Mouse (Mus musculus): ENCODE results near the gene Ttc30a2. TPM values are rescaled to one million over a fixed set of nuclear protein-coding genes. Genes with fewer than 3 reads are reported as not detected.
A peak's percentile ranks its signal among the peaks of the same experiment; 100 is the strongest.

The Ttc30a2 gene
- polyA plus RNA-seq, 1 experiment from 2014 or later, result 0.85 TPM

DNA sequence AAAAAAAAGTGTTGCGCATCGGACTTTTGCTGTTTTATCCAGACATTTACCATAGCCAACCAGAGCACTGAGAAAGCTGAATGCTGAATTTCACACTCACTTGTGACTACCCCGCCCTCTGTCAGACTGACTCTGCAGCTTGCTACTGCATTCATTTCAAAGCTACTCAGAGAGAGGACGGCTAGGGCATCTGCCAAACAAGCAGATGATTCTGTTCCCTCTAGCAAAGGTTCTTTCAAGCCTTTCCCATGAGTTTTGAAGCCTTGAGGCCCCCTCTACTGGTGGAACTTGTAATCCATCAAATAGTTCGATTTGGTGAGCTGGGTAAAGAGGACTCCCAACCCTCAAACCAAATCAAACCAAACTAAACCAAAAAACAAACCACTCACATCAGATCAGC is 13.0 kb downstream of the Ttc30a2 start:
- no peak for DNase-seq (ENCODE audit: low spot score)
- peaks cover 52% of the 10 kb centered on the region for H3K4me1 ChIP-seq

DNA sequence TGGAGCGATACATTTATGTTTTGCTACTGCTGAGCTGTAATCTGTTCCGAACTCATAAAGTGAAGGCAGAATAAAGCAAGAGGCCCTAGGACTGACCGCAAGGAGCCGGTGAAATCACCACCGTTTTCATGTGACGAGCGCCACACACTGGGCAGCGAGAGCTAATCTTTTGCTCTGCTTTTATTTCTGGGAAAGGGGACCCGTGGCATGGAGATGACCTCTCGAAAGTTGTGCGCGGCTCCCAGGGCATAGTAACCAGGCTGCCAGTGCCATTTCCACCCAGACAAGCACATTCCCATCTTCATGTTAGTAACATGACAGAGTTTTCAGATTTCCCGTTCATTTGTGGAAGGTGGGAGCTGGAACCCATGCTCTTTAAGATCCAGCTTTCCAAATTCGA is 13.5 kb downstream of the Ttc30a2 start:
- H3K4me3 ChIP-seq, result peak overlapping the region; percentile 33
- 14% methylated on average over 14 of the region's 14 CpGs for WGBS

More for the DNA sequence above, 13.0 kb downstream of the Ttc30a2 start:
- no peaks in the 10 kb centered on the region for H3K27me3 ChIP-seq (ENCODE audit: low read depth, poor library complexity, severe bottlenecking)
- H3K36me3 ChIP-seq, result no peaks in the 10 kb centered on the region
- peak overlapping the region; percentile 33 for H3K4me3 ChIP-seq
- no peaks in the 10 kb centered on the region for H3K9me3 ChIP-seq (replicated peaks)
- 21% methylated on average over 5 of the region's 5 CpGs for WGBS
- H3K27ac ChIP-seq, result peak overlapping the region; percentile 50; the same call in 1 of the 2 replicates

DNA sequence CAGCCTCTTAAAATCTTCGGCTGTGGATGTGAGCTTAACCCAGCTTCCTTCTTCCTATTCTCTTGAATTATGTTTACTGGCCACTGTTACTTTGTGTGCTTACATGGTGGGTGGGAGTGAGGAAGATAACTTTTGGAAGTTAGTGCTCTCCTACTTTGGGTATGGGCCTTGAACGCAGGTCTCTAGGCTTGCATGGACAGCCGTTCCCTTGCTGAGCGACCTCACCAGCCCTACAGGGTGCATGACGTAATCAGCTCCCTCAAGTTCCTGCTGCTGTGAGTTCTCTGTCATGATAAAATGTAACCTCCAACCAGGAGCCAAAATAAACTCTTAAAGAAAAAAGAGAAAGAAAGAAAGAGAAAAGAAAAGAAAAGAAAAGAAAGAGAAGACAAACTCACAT is 13.9 kb downstream of the Ttc30a2 start:
- Histone ChIP-seq H3K27me3 (ENCODE audit: low read depth, poor library complexity, severe bottlenecking) (no peaks in the 10 kb centered on the region), H3K9me3 (replicated peaks) (no peaks in the 10 kb centered on the region), H3K4me3 (peak overlapping the region; percentile 33; the same call in 1 of the 2 replicates), H3K4me1 (peaks cover 62% of the 10 kb centered on the region), H3K36me3 (no peaks in the 10 kb centered on the region), H3K27ac (peak overlapping the region; percentile 68; the same call in 1 of the 2 replicates)
- no peak for DNase-seq (ENCODE audit: low spot score)
- 81% methylated on average over 5 of the region's 5 CpGs for WGBS

More for the DNA sequence above, 13.5 kb downstream of the Ttc30a2 start:
- H3K27ac ChIP-seq, result peak overlapping the region; percentile 50; the same call in 1 of the 2 replicates
- H3K9me3 ChIP-seq (replicated peaks), result no peaks in the 10 kb centered on the region
- no peaks in the 10 kb centered on the region for H3K27me3 ChIP-seq (ENCODE audit: low read depth, poor library complexity, severe bottlenecking)
- no peaks in the 10 kb centered on the region for H3K36me3 ChIP-seq
- H3K4me1 ChIP-seq, result peaks cover 57% of the 10 kb centered on the region
- peak; percentile 65 for DNase-seq (ENCODE audit: low spot score)

DNA sequence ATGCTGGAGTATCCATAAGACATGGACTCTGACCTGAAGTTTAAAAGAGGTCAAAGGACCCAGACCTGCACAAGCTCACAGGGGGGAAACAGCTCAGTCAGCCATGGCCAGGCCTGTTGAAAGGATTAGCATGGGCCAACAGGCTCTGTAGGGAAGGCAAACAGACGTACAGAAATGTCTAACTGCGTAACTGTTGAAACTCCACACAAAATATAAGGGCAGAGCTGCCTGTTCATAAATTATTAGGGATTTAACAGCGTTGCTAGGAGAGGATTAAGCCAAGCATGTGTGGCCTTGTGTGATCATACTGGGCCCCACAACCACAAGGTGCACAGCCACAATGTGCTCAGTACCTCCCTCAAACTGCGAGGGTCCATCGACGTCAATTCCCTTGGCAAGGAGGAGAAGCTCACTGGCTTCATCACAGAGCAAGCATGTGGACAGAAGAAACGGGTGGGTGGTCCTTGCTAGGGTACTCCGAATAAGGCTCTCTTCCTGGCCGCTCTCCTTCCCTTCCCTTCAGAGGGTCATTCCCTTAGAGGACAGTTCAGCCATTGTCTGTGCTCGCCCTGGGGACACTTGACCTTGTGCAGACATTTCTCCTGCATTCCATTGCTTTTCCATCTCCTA is 14.6 kb downstream of the Ttc30a2 start:
- Histone ChIP-seq H3K4me1 (peaks cover 69% of the 10 kb centered on the region), H3K4me3 (no peak overlapping the region), H3K36me3 (no peaks in the 10 kb centered on the region), H3K9me3 (replicated peaks) (no peaks in the 10 kb centered on the region), H3K27ac (peak overlapping the region; percentile 59), H3K27me3 (ENCODE audit: low read depth, poor library complexity, severe bottlenecking) (no peaks in the 10 kb centered on the region)
- 71% methylated on average over 10 of the region's 10 CpGs for WGBS
- DNase-seq (ENCODE audit: low spot score), result no peak

DNA sequence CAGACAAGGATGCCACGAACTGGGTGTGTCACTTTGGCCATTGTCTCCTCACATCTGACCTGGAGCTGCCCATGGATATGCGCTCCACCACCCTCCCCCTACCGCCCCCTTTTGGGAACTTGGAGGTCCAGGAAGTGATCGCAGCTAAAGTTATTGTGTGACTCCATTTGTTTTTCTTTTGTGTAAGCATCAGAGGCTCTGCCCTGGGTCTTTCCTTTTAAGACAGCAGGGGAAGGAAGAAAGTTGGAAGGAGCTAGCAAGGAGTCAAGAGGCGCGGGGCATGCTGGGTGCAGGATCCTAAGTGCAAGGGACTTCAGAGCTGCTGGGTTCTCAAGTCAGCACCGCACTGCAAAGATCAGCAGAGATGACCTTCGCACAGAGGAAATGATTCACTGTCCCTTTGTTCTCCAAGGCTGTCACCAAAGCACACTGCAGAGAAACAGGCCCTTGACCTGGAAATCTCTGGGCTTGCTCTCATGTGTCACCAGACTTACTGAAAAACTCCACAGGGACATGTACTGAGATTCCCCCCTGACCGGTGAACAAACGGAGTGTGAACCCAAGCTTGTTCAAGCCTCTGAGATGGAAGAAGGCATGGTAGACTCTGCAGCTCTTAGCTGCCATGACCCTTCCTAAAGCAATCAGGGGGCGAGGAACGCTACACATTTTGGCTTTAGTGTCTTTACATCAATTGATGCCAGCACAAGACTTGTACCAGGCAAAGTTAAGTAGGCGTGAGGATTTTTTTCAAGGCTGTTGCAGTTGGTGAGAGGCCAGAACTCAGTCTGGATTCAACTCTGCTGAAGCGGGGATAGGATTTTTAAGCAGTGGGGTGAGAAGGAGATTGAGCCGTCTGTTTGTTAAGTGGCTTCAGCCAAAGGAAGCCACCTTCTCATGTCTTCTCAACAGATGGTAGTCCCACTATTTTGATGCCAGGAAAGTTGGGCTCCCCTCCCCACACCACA is 17.3 kb downstream of the Ttc30a2 start:
- Histone ChIP-seq H3K4me3 (peak overlapping the region; percentile 36), H3K27me3 (ENCODE audit: low read depth, poor library complexity, severe bottlenecking) (no peaks in the 10 kb centered on the region), H3K4me1 (peaks cover 74% of the 10 kb centered on the region), H3K36me3 (no peaks in the 10 kb centered on the region), H3K27ac (peak overlapping the region; percentile 86), H3K9me3 (replicated peaks) (no peaks in the 10 kb centered on the region)
- DNase-seq (ENCODE audit: low spot score), result peak; percentile 60
- 47% methylated on average over 15 of the region's 15 CpGs for WGBS

DNA sequence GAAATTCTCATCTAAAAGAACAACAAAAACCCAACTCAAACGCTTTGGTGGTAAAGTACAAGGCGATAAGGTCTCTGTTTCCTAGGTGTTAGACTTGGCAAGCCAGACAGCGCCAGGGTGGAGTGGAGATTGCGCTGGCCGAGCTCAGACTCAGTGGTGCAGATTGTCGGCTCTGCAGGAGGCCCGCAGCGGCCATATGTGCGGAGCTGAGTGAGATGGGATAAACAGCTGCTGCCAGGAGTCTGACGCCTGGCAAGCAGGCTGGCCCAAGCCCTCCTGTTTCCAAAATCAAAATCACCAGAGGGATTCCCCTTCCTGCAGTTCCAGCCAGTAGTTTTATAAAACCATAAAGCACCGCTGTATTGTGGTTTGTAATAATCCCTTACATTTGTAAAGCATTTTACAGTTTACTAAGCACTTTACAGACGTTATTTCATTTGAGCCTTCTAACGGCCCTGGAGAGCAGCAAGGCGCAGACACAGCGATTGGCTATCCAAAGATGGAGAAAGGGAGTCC is 18.1 kb downstream of the Ttc30a2 start:
- Histone ChIP-seq H3K27me3 (ENCODE audit: low read depth, poor library complexity, severe bottlenecking) (no peaks in the 10 kb centered on the region), H3K4me3 (peak overlapping the region; percentile 36), H3K36me3 (no peaks in the 10 kb centered on the region), H3K27ac (peak overlapping the region; percentile 86), H3K4me1 (peaks cover 71% of the 10 kb centered on the region), H3K9me3 (replicated peaks) (no peaks in the 10 kb centered on the region)
- DNase-seq (ENCODE audit: low spot score), result peak; percentile 75
- 8% methylated on average over 15 of the region's 15 CpGs for WGBS

DNA sequence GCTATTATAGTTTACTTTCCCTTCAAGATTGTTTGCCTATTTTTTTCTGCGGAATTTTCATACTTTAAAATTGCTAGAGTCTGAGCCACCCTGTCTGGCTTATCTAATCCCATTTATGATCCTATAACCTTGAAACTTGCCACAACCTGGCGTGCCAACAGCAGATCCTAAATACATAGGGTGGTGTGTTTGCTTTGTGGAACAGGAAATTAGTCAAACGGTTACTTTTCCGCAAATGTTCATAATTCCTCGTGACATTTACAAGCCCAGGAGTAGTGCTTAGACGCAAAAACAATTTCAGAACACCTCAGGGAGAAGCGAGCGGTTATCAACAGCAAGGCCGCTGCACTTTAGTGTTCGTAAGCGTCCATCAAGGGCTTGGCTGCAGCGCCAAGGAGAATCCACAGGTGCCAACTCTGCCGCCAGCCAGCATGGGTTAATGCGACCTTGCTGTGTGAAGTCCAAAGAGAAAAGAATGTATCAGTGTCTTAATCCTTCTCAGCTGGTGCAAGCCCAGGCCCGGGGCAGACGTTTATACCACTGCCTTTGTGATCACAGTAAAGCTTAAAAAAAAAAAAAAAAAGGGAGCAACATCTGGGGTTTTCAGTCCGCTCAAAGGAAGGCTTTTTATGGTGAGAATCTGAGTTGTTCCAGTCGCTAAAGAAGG is 18.7 kb downstream of the Ttc30a2 start:
- WGBS, result 18% methylated on average over 18 of the region's 18 CpGs
- Histone ChIP-seq H3K9me3 (replicated peaks) (no peaks in the 10 kb centered on the region), H3K27ac (peak overlapping the region; percentile 86), H3K4me1 (peaks cover 65% of the 10 kb centered on the region), H3K27me3 (ENCODE audit: low read depth, poor library complexity, severe bottlenecking) (no peaks in the 10 kb centered on the region), H3K36me3 (no peaks in the 10 kb centered on the region), H3K4me3 (peak overlapping the region; percentile 36)
- peak; percentile 70 for DNase-seq (ENCODE audit: low spot score)

DNA sequence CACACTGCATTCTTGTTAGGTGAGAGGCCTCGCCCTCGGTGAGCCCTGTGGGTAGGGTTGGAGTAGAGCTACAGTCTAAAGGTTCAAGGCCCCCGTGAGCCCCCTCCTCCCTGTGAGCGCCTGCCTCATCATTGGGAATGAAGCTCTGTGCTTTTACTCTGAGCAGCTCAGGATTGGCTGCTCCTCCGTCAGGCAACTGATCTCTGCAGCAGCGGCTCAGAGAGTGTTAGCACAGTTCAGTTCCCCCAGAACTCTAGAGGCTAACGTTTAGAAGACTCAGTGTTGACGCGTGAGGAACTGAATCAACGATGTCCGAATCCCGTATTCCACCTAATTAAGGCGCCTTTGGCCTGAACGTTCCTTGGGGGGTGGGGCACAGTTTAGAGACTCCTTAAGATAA is 22.3 kb downstream of the Ttc30a2 start:
- H3K4me1 ChIP-seq, result peaks cover 51% of the 10 kb centered on the region
- H3K36me3 ChIP-seq, result no peaks in the 10 kb centered on the region
- WGBS, result 57% methylated on average over 14 of the region's 14 CpGs
- DNase-seq (ENCODE audit: low spot score), result no peak
- peak overlapping the region; percentile 47; the same call in 1 of the 2 replicates for H3K27ac ChIP-seq
- 0 out of 2 replicates have a peak, but pooled peaks cover 7% of the 10 kb centered on the region for H3K27me3 ChIP-seq (ENCODE audit: low read depth, poor library complexity, severe bottlenecking)
- no peaks in the 10 kb centered on the region for H3K9me3 ChIP-seq (replicated peaks)
- no peak overlapping the region for H3K4me3 ChIP-seq

DNA sequence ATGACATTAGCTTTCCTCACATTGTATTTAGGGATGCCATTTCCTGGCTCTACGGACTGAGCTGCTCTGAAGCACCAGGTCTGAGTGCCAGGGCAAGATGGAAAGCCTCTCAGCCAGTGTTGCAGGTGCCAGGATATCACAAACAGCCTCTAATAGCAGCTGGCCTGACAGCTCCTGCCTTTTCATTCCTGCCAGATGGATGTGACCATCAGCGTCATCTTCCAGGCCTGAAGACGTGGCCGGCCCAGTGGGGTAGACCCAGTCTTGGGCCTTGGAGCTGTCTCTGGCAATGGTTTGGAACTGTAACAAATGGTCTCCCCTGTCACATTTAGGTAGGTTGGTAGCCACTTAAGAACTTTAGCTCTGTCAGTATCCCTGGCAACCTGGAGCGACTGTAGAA is 24.6 kb downstream of the Ttc30a2 start:
- Histone ChIP-seq H3K9me3 (replicated peaks) (no peaks in the 10 kb centered on the region), H3K4me3 (no peak overlapping the region), H3K36me3 (no peaks in the 10 kb centered on the region), H3K27me3 (ENCODE audit: low read depth, poor library complexity, severe bottlenecking) (0 out of 2 replicates have a peak, but pooled peaks cover 7% of the 10 kb centered on the region), H3K27ac (no peak overlapping the region; the same call in 1 of the 2 replicates), H3K4me1 (peaks cover 34% of the 10 kb centered on the region)
- 93% methylated on average over 5 of the region's 5 CpGs for WGBS
- DNase-seq (ENCODE audit: low spot score), result no peak

DNA sequence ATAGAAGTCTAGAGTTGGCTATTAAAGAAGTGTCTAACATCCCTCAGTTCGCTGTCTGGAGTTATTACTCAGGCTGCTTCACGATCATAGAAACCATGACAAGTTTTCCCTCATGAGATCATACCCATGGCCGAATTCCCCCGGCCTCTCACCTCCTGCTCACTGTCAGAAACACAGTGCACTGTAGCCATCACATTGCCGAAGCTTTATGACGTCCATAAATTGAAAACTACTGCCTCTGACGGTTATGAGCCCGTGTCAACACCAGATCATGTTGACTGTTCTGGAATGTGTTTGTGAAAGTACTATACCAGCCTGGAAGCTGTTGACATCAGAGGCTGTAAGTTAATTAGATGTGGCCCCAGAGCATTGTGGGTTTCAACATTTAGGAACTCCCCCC is 27.3 kb downstream of the Ttc30a2 start:
- 77% methylated on average over 8 of the region's 8 CpGs for WGBS

DNA sequence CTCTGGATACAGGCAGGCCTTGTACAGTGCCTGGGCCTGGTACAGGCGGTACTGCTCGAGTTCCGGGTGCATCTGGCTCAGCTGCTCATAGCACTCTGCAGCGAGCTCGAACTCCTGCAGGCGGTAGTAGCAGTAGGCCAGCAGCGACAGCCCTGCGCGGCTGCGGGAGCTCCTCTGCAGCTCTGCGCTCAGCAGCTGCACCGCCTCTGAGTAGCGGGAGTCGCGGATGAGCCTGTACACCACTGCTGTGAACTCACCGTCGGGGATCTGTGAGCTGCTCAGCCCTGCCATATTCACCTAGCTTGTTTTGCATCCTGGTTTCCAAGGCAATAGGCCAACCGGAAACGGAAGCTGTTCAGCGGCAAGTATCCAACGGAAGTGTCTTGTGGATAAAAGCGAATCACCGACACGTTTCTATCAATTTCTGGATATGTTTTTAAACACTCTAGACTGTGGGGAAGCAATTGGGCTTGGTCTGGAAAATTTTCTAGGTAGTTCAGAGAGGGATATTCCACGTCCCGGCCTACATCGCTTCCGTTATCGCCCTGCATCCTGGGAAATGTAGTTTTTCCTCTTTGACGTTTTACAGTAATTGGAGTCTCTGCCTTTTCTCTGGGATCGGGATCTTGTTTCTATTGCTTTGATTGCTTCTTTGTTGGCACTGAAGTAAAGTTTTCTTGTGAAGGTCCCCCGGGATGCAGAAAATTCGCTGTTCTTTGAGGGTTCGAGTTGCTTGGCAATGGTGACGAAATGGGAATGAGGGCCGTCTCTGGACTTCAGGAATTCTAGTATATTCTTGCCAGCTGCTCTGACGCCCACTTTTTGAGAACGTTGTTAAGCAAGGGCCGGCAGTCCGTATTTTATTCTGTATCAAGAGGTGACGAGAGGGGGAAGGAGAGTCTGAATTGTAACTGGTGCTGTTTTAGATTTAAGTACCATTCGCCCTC is 39.6 kb downstream of the Ttc30a2 start, which contains the start of gene Ttc30b:
Ttc30b (minus strand) TSS at position 469 of the 947 bp plus-strand sequence.
- Histone ChIP-seq H3K27ac (peak within 1 kb of the TSS; percentile 93), H3K36me3 (no peaks in the 10 kb centered on the region), H3K9me3 (replicated peaks) (no peaks in the 10 kb centered on the region), H3K4me1 (peaks cover 19% of the 10 kb centered on the region), H3K27me3 (ENCODE audit: low read depth, poor library complexity, severe bottlenecking) (0 out of 2 replicates have a peak, but pooled peaks cover 3% of the 10 kb centered on the region), H3K4me3 (peak within 1 kb of the TSS; percentile 63)
- DNase-seq (ENCODE audit: low spot score), result peak; percentile 87
- WGBS, result 4% methylated on average over 42 of the region's 42 CpGs

More for the DNA sequence above, 27.3 kb downstream of the Ttc30a2 start:
- Histone ChIP-seq H3K4me1 (peaks cover 18% of the 10 kb centered on the region), H3K36me3 (no peaks in the 10 kb centered on the region), H3K27ac (no peak overlapping the region; the same call in 1 of the 2 replicates), H3K9me3 (replicated peaks) (no peaks in the 10 kb centered on the region), H3K4me3 (no peak overlapping the region), H3K27me3 (ENCODE audit: low read depth, poor library complexity, severe bottlenecking) (0 out of 2 replicates have a peak, but pooled peaks cover 7% of the 10 kb centered on the region)
- DNase-seq (ENCODE audit: low spot score), result no peak
